Mouse (Mus musculus) gonadal fat pad, adult 2 months (tissue): ENCODE results near the gene Fate1. TPM values are rescaled to one million over a fixed set of nuclear protein-coding genes. Genes with fewer than 3 reads are reported as not detected.
"Not testable (repeated sequence)": the region's sequence is repeated elsewhere in the genome, so short reads cannot be mapped to it uniquely, and the experiment has no call there.

Experiments used
- DNase-seq: peaks from one replicate; pipeline ENCODE4 v3.0.0-alpha.2; 2012; ENCODE audit warnings: low read depth
- polyA plus RNA-seq: library from polyadenylated mRNA; depleted of rRNA; stranded (reverse); fragments of >200 nt; gene quantifications from 2 replicates; pipeline ENCODE4 v1.2.3, GENCODE M21; 2012; rRNA removed

The Fate1 gene
- 3.8 and 6.4 TPM in 2 replicates for polyA plus RNA-seq

DNA sequence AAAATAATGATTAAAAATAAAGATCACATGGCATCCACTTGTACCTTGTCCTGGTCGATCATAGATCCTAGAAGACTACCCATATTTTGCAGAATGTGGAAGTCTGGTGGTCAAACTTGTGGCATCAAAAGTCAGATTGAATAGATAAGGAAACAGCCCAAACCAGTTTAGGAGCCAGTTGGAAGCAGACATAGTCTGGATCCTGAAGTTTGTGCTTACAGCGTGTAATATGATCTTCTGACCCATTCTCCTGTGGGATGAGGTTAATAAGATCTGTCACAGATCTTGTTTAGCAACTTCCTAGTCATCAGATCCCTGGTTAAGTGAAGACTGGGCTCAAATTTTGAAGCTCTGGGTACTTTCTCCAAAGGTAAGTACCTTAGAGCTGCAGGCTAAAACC is at the start of gene Fate1:
TSS of gene Fate1 (plus strand) at position 301 of the 400 bp plus-strand sequence.
- DNase-seq = no peak

- no peak for DNase-seq
These were observed 26.2 kb upstream of the Fate1 start for GRCm38 (mm10) chrX:71946631-71947030.

GRCm38 (mm10) chrX:71958366-71958765 is 14.4 kb upstream of the Fate1 start:
- DNase-seq = no peak

GRCm38 (mm10) chrX:71962073-71963051 is 10.4 kb upstream of the Fate1 start, which contains the start of gene Prrg3:
Prrg3 (plus strand) TSS chrX:71962624.
- DNase-seq = no peak

DNA sequence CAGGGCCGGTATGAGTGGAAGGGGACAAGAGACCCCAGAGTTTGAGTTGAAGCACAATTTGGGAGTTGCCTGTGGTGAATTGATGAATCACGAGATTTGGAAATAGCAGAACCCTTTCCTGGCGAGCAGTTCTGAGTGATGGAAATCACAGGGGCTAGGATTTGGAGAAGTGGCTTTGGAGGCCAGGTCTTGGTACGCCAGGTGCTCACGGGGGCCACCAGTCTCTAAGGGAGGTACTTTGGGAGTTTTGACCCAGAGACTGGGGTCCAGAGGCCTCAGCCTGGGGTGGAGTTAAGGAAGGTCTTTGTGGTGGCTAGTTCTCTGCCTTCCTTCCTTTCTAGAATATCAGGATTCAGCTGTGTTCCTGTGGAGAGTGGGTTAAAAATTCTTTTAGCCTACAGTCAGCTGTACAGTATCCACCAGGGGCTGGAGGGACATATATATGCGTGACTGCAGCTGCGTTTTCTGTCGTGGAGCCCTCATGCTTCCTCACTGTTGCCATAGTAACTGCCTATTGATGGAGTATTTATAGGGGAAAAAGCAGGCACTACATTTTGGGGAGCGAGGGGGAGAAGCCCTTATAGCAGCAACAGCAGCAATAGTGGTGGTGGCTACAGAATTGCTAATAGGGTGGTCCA is 9.4 kb upstream of the Fate1 start:
- DNase-seq = no peak

DNA sequence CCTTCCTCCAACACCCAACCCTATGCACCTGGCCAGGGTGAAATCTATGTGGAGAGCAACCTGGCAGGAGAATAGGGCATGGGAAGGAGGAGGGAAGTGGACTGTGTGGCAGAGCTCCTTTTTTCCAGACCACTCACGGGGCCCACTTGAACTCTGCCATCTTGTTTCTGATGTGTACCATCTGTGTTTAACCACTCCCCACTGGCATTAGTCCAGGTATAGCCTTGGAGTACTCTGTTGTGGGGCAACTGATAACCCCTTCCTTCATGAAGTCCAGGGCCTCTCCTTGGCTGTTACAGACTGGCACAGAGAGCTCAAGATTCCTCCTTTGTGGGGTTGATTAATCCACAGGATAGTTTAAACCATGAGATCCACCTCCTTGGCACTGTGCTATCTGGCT is 4.6 kb upstream of the Fate1 start:
- no peak for DNase-seq

GRCm38 (mm10) chrX:71968816-71969215 is 4.0 kb upstream of the Fate1 start:
- no peak for DNase-seq

GRCm38 (mm10) chrX:71971325-71971724 is 1.5 kb upstream of the Fate1 start:
- DNase-seq = no peak

DNA sequence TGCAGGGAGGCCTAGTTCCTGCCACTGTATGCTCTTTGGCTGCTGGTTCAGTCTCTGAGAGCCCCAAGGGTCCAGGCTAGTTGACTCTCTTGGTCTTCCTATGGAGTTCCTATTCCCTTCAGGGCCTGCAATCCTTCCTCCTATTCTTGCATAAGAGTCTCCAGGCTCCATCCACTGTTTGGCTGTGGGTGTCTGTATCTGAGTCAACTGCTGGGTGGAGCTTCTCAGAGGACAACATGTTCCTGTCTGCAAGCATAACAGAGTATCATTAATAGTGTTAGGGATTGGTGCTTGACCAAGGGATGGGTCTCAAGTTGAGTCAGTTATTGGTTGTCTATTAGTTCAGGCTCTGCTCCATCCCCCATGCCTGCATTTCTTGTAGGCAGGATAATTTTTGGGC is 4.9 kb downstream of the Fate1 start:
- DNase-seq = not testable (repeated sequence)

DNA sequence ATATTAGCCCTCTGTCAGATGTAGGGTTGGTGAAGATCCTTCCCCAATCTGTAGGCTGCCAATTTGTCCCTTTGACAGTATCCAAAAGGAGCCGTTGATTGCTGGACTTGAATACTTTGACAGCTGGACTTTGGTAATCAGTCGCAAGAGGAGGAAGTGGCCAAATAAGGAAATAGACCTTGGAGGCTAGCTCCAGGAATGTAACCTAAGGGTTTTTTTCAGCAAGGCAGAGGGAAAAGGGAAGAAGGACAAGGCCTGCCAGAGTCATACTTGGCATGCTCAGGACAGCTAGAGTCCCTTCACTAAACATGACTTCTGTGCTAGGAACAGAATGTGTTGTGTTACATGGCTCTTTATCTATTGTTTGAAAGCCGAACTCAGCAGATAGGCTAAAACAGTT is 7.7 kb downstream of the Fate1 start:
- DNase-seq = no peak

- no peak for DNase-seq
These were observed 8.5 kb downstream of the Fate1 start for GRCm38 (mm10) chrX:71981322-71981721.

GRCm38 (mm10) chrX:71983205-71983604 is 10.4 kb downstream of the Fate1 start:
- DNase-seq = no peak

DNA sequence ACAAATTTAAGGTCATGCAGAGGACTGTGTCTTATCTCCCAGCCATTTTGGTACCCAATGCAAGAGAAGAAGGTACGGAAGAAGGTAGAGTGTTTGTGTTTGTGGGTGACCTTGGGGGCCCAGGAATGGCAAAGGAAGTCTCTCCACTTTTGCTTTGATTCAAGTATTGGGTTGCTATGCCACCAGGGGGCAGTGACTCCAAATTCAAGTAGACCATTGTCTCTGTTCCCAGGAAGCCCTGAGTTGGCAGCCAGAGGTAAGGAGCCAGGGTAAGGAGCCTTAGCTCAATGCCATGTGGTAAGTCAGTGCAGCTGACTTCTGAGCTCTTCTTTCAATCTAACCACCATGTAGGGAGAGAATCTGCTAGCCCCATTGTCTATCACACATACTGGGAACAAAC is 11.0 kb downstream of the Fate1 start:
- DNase-seq = no peak

- no peak for DNase-seq
These were observed 18.8 kb downstream of the Fate1 start, which contains the start of gene Cnga2 for GRCm38 (mm10) chrX:71991549-71991948. Cnga2 (plus strand) TSS chrX:71991849.

GRCm38 (mm10) chrX:71995972-71996371 is 23.2 kb downstream of the Fate1 start:
- DNase-seq = no peak

DNA sequence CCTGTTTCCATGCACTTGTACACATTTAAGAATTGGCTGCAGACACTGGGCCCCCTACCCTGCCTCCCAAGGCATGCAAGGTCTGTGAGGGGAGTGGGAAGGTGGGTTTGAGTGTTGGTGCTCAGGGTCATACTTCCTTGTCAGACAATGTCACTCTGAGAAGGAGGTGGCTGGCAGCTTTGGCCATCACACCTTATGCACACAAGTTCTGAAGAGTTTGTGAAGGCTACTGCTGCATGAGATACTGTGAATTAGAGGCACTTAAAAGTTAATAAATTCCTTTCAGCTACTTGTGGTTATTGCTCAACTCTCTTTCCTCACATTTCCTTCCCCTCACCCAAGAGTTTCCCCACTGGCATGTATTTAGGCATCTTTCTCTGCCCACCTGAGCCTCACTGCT is 37.1 kb downstream of the Fate1 start:
- DNase-seq = no peak

- no peak for DNase-seq
These were observed 39.5 kb downstream of the Fate1 start for GRCm38 (mm10) chrX:72012236-72012635.

- no peak for DNase-seq
These were observed 40.0 kb downstream of the Fate1 start for GRCm38 (mm10) chrX:72012804-72013203.

- no peak for DNase-seq
These were observed 49.5 kb downstream of the Fate1 start for GRCm38 (mm10) chrX:72022241-72022640.

GRCm38 (mm10) chrX:72022750-72023398 is 50.1 kb downstream of the Fate1 start:
- no peak for DNase-seq

DNA sequence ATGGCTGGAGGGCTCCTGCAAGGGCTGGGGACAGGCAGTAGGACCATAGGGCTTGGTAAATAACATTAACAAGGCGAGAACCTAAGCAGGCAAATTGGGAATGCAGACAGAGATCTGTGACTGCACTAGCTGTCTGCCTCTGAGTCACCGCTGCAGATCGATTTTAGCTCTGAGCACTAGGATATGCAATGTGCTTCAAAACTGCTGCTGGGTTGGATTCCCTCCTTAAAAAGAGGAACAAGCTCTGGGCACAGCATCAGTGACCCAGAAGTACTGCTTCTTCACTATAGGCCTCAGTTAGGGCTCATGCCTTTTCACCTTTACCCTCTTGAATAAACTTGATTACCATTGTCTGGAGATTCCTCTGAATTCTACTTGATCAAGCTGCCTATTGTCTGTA is 50.8 kb downstream of the Fate1 start:
- DNase-seq = no peak
